Mouse (Mus musculus) C2C12 (cell line): ENCODE measurements around the gene Gm42420. TPM values are rescaled to one million over a fixed set of nuclear protein-coding genes. Genes with fewer than 3 reads are reported as not detected.

Experiments
- H3K27me3 ChIP-seq: one replicate; pipeline ENCODE4 v1.6.1; 2011; ENCODE audit not compliant: control insufficient read depth, insufficient read depth, insufficient read length
- H3K36me3 ChIP-seq: one replicate; pipeline ENCODE4 v1.6.1; 2011; ENCODE audit not compliant: control insufficient read depth, insufficient read depth
- H3K4me3 ChIP-seq: one replicate; pipeline ENCODE4 v1.5.1; 2011; ENCODE audit warnings: mild to moderate bottlenecking, control low read depth; ENCODE audit not compliant: poor library complexity, insufficient read depth, severe bottlenecking
- H3K79me2 ChIP-seq: one replicate; pipeline ENCODE4 v1.6.1; 2011; ENCODE audit not compliant: control insufficient read depth, insufficient read depth
- H3K79me3 ChIP-seq: one replicate; pipeline ENCODE4 v1.6.1; 2011; ENCODE audit warnings: low read depth, control low read depth
- H3ac ChIP-seq: one replicate; pipeline ENCODE3; 2011; ENCODE audit warnings: low read depth; ENCODE audit not compliant: control insufficient read depth, insufficient read length
- CEBPB ChIP-seq: IDR thresholded peaks from one replicate; pipeline ENCODE4 v1.6.1; 2011; ENCODE audit warnings: low read depth, mild to moderate bottlenecking, control low read depth, moderate library complexity
- CTCF ChIP-seq: IDR thresholded peaks from one replicate; pipeline ENCODE4 v1.5.1; 2011; ENCODE audit not compliant: control insufficient read depth, insufficient read depth, insufficient read length
- FOSL1 ChIP-seq: IDR thresholded peaks from one replicate; pipeline ENCODE4 v1.8.0; 2011; ENCODE audit warnings: mild to moderate bottlenecking, low read length; ENCODE audit not compliant: poor library complexity, insufficient read depth, severe bottlenecking
- MAX ChIP-seq: IDR thresholded peaks from one replicate; pipeline ENCODE4 v1.6.1; 2011; ENCODE audit warnings: mild to moderate bottlenecking, control low read depth
- MYOD1 ChIP-seq: IDR thresholded peaks from one replicate; pipeline ENCODE4 v1.6.1; 2011; ENCODE audit warnings: low read depth; ENCODE audit not compliant: control insufficient read depth, insufficient read length
- MYOG ChIP-seq: IDR thresholded peaks from one replicate; pipeline ENCODE4 v1.6.1; 2011; ENCODE audit not compliant: control insufficient read depth, insufficient read length; ENCODE audit errors: extremely low read depth
- USF1 ChIP-seq: IDR thresholded peaks from one replicate; pipeline ENCODE4 v1.6.1; 2011; ENCODE audit warnings: low read depth, mild to moderate bottlenecking, control low read depth, moderate library complexity
- polyA plus RNA-seq: library from polyadenylated mRNA; unstranded; fragments of >200 nt; fragmentation: generic; extraction: Trizol; gene quantifications from one replicate; pipeline ENCODE4 v1.2.1, GENCODE M21; 2012; ENCODE audit warnings: missing spikeins

The Gm42420 gene
- polyA plus RNA-seq, 1 experiment, result not detected

GRCm38 (mm10) chr6:39554888-39555647 lies 30.5 kb upstream of the Gm42420 start:
- H3K79me2 ChIP-seq, result peaks cover 18% of the 10 kb centered on the region
- no peaks in the 10 kb centered on the region for H3K36me3 ChIP-seq
- TF ChIP-seq CTCF, result no peak
- TF ChIP-seq MYOD1, result no peak
- no peak for TF ChIP-seq CEBPB
- no peak for TF ChIP-seq USF1
- no peak for TF ChIP-seq MAX
- no peak for TF ChIP-seq MYOG
- no peak for TF ChIP-seq FOSL1
- H3ac ChIP-seq, result no peak overlapping the region
- no peaks in the 10 kb centered on the region for H3K27me3 ChIP-seq
- H3K79me3 ChIP-seq, result no peaks in the 10 kb centered on the region
- H3K4me3 ChIP-seq, result no peak overlapping the region

- no peaks in the 10 kb centered on the region for H3K79me3 ChIP-seq
- no peak overlapping the region for H3K4me3 ChIP-seq
Observed at GRCm38 (mm10) chr6:39555648-39555945, 30.0 kb upstream of the Gm42420 start.

GRCm38 (mm10) chr6:39556900-39557659 lies 28.5 kb upstream of the Gm42420 start:
- Histone ChIP-seq H3K36me3 (no peaks in the 10 kb centered on the region), H3K4me3 (peak overlapping the region; percentile 46), H3K79me2 (peaks cover 18% of the 10 kb centered on the region), H3K79me3 (no peaks in the 10 kb centered on the region), H3ac (peak overlapping the region; percentile 92), H3K27me3 (no peaks in the 10 kb centered on the region)
- TF ChIP-seq USF1, result no peak
- TF ChIP-seq MAX, result no peak

More at GRCm38 (mm10) chr6:39555648-39555945, 30.0 kb upstream of the Gm42420 start:
- TF ChIP-seq USF1 (no peak), CTCF (no peak), MYOD1 (no peak), MYOG (no peak), CEBPB (no peak), MAX (no peak), FOSL1 (no peak)
- H3K79me2 ChIP-seq, result peaks cover 18% of the 10 kb centered on the region
- H3K27me3 ChIP-seq, result no peaks in the 10 kb centered on the region
- no peaks in the 10 kb centered on the region for H3K36me3 ChIP-seq
- H3ac ChIP-seq, result no peak overlapping the region

- peak within 1 kb of the TSS; percentile 46 for H3K4me3 ChIP-seq
- H3K79me3 ChIP-seq, result no peaks in the 10 kb centered on the region
- TF ChIP-seq MYOD1 (no peak), USF1 (no peak), CTCF (no peak), CEBPB (no peak), FOSL1 (no peak), MAX (no peak), MYOG (no peak)
- H3K79me2 ChIP-seq, result peaks cover 18% of the 10 kb centered on the region
- H3ac ChIP-seq, result peak within 1 kb of the TSS; percentile 92
- no peaks in the 10 kb centered on the region for H3K36me3 ChIP-seq
- no peaks in the 10 kb centered on the region for H3K27me3 ChIP-seq
Observed at GRCm38 (mm10) chr6:39557723-39558261, 27.8 kb upstream of the Gm42420 start, which contains the start of gene Dennd2a. Gene Dennd2a, minus strand, starts transcription at chr6:39557867.

GRCm38 (mm10) chr6:39559276-39559939 lies 26.1 kb upstream of the Gm42420 start:
- no peak overlapping the region for H3K4me3 ChIP-seq
- no peak for TF ChIP-seq MYOD1
- TF ChIP-seq FOSL1, result no peak
- TF ChIP-seq CTCF, result no peak
- no peak for TF ChIP-seq MAX
- TF ChIP-seq MYOG, result no peak
- TF ChIP-seq USF1, result no peak
- no peak for TF ChIP-seq CEBPB
- H3K79me2 ChIP-seq, result peaks cover 18% of the 10 kb centered on the region
- H3ac ChIP-seq, result no peak overlapping the region
- no peaks in the 10 kb centered on the region for H3K36me3 ChIP-seq
- no peaks in the 10 kb centered on the region for H3K27me3 ChIP-seq
- no peaks in the 10 kb centered on the region for H3K79me3 ChIP-seq
